Mouse (Mus musculus): ENCODE measurements around the gene Mapre3. TPM values are rescaled to one million over a fixed set of nuclear protein-coding genes. Genes with fewer than 3 reads are reported as not detected.

Gene Mapre3
- polyA plus RNA-seq, 2 experiments: 28.2 to 64.7 TPM

DNA sequence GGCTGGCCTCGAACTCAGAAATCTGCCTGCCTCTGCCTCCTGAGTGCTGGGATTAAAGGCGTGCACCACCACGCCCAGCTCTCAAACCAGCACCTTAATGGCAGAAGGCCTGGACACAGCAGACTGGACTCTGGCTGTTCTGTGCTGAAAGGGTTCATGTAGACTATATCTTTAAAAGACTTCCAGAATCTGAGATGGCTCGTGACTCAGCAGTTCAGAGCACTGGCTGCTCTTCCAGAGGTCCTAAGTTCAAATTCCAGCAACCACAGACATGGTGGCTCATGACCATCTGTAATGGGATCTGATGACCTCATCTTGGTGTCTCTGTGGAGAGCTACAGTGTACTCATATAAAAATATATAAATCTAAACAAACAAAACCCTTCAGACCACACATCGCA is 87.4 kb downstream of the Mapre3 start:
- Histone ChIP-seq H3K4me1 (ENCODE audit: control insufficient read depth, insufficient read depth, low read length) (peaks cover 10% of the 10 kb centered on the region), H3K4me3 (replicated peaks; ENCODE audit: low read length) (no peak overlapping the region), H3K4me2 (replicated peaks; ENCODE audit: low read depth, low read length, severe bottlenecking) (no peak overlapping the region), H3K9me3 (ENCODE audit: control insufficient read depth, low read length) (no peaks in the 10 kb centered on the region), H3K27ac (replicated peaks; ENCODE audit: low read depth, low read length) (no peak overlapping the region), H3K9ac (ENCODE audit: low read depth, low read length, severe bottlenecking) (no peak overlapping the region), H3K27me3 (ENCODE audit: control insufficient read depth, insufficient read depth, low read length) (no peaks in the 10 kb centered on the region), H3K36me3 (ENCODE audit: control insufficient read depth, insufficient read depth, low read length) (peaks cover 86% of the 10 kb centered on the region)
- DNase-seq (ENCODE audit: low spot score): no peak
- 91% methylated on average over 5 of the region's 5 CpGs for WGBS
- no peak for ATAC-seq (ENCODE audit: low FRiP score, low read depth)
- no peak for TF ChIP-seq POLR2A (IDR thresholded peaks at IDR 0.05; ENCODE audit: borderline replicate concordance, extremely low read depth, insufficient read depth, insufficient read length)

GRCm38 (mm10) chr5:30907413-30908059 is 93.1 kb downstream of the Mapre3 start, which contains the start of gene Ost4:
Gene Ost4, minus strand, starts transcription at chr5:30907788.
- peaks cover 56% of the 10 kb centered on the region for H3K4me1 ChIP-seq (ENCODE audit: control insufficient read depth, insufficient read depth, low read length)
- peak; percentile 80; the same call in 1 of the 2 replicates for TF ChIP-seq POLR2A (IDR thresholded peaks at IDR 0.05; ENCODE audit: borderline replicate concordance, extremely low read depth, insufficient read depth, insufficient read length)
- H3K9me3 ChIP-seq (ENCODE audit: control insufficient read depth, low read length): no peaks in the 10 kb centered on the region
- peak within 1 kb of the TSS; percentile 91 for H3K27ac ChIP-seq (replicated peaks; ENCODE audit: low read depth, low read length)
- H3K27me3 ChIP-seq (ENCODE audit: control insufficient read depth, insufficient read depth, low read length): no peaks in the 10 kb centered on the region
- peaks cover 39% of the 10 kb centered on the region for H3K36me3 ChIP-seq (ENCODE audit: control insufficient read depth, insufficient read depth, low read length)
- peak within 1 kb of the TSS; percentile 74 for H3K4me2 ChIP-seq (replicated peaks; ENCODE audit: low read depth, low read length, severe bottlenecking)
- H3K9ac ChIP-seq (ENCODE audit: low read depth, low read length, severe bottlenecking): peak within 1 kb of the TSS; percentile 75
- H3K4me3 ChIP-seq (replicated peaks; ENCODE audit: low read length): peak within 1 kb of the TSS; percentile 72
- DNase-seq (ENCODE audit: low spot score): peak; percentile 97
- ATAC-seq (ENCODE audit: low FRiP score, low read depth): peak; percentile 94
- under 1% methylated on average over 55 of the region's 58 CpGs for WGBS

DNA sequence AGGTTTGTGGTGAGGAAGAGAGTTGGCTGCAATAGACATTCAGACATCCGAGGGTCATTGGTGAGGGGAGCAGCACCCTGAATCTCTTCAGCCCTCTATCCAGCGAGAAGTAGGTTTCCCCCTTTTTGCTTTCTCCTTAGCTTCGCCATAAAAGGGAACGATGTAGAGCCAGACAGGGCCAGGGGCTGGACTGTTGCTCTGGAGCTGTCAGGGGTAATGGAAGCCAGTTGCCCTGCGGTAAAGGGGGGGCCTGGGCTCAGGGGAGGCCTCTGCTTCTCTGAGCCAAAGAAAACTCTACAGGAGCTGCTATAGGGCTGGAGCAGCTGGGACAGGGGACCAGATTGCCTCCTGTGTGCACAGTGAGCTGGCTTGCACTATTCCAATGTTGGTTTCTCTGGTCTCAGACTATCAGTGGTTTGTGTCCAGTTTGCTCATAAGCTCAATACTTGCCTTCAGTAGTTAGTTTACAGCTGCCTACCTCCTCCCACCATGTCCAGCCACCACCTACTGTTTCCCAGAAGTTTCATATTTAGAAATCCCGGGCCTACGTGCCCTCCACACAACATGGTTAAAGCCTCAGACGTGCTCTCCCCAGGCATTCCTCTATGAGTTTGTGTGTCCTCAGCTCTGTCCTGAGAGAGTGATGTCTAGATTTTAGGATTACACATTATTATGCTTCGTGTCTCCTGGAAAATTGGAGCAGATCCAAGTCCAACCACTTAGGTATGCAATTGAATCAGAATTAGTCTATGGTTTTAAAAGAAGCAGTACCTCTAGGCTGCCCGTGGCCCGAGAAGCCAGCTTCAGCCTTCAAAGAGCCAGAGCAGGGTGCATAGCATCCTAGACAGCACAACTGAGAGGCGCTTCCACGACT is 94.2 kb downstream of the Mapre3 start:
- Histone ChIP-seq H3K4me3 (replicated peaks; ENCODE audit: low read length) (peak overlapping the region; percentile 72), H3K27ac (replicated peaks; ENCODE audit: low read depth, low read length) (peak overlapping the region; percentile 91), H3K4me2 (replicated peaks; ENCODE audit: low read depth, low read length, severe bottlenecking) (peak overlapping the region; percentile 74), H3K9ac (ENCODE audit: low read depth, low read length, severe bottlenecking) (peak overlapping the region; percentile 75), H3K4me1 (ENCODE audit: control insufficient read depth, insufficient read depth, low read length) (peaks cover 61% of the 10 kb centered on the region), H3K36me3 (ENCODE audit: control insufficient read depth, insufficient read depth, low read length) (peaks cover 28% of the 10 kb centered on the region), H3K9me3 (ENCODE audit: control insufficient read depth, low read length) (no peaks in the 10 kb centered on the region), H3K27me3 (ENCODE audit: control insufficient read depth, insufficient read depth, low read length) (no peaks in the 10 kb centered on the region)
- WGBS: 11% methylated on average over 13 of the region's 13 CpGs
- DNase-seq (ENCODE audit: low spot score) (peak; percentile 70), ATAC-seq (ENCODE audit: low FRiP score, low read depth) (0 out of 2 replicates have a peak, but pooled peaks have one; percentile 4)
- TF ChIP-seq POLR2A (IDR thresholded peaks at IDR 0.05; ENCODE audit: borderline replicate concordance, extremely low read depth, insufficient read depth, insufficient read length): no peak

GRCm38 (mm10) chr5:30909300-30909659 is 94.8 kb downstream of the Mapre3 start:
- Histone ChIP-seq H3K27ac (replicated peaks; ENCODE audit: low read depth, low read length) (peak overlapping the region; percentile 91), H3K4me1 (ENCODE audit: control insufficient read depth, insufficient read depth, low read length) (peaks cover 61% of the 10 kb centered on the region), H3K36me3 (ENCODE audit: control insufficient read depth, insufficient read depth, low read length) (peaks cover 22% of the 10 kb centered on the region), H3K27me3 (ENCODE audit: control insufficient read depth, insufficient read depth, low read length) (no peaks in the 10 kb centered on the region), H3K4me2 (replicated peaks; ENCODE audit: low read depth, low read length, severe bottlenecking) (peak overlapping the region; percentile 74), H3K4me3 (replicated peaks; ENCODE audit: low read length) (no peak overlapping the region), H3K9me3 (ENCODE audit: control insufficient read depth, low read length) (no peaks in the 10 kb centered on the region), H3K9ac (ENCODE audit: low read depth, low read length, severe bottlenecking) (peak overlapping the region; percentile 25; the same call in 1 of the 2 replicates)
- TF ChIP-seq POLR2A (IDR thresholded peaks at IDR 0.05; ENCODE audit: borderline replicate concordance, extremely low read depth, insufficient read depth, insufficient read length): no peak
- WGBS: 17% methylated on average over 7 of the region's 7 CpGs
- DNase-seq (ENCODE audit: low spot score): no peak
- no peak for ATAC-seq (ENCODE audit: low FRiP score, low read depth)

- Histone ChIP-seq H3K9me3 (ENCODE audit: control insufficient read depth, low read length) (no peaks in the 10 kb centered on the region), H3K4me1 (ENCODE audit: control insufficient read depth, insufficient read depth, low read length) (peaks cover 64% of the 10 kb centered on the region), H3K4me2 (replicated peaks; ENCODE audit: low read depth, low read length, severe bottlenecking) (no peak overlapping the region), H3K36me3 (ENCODE audit: control insufficient read depth, insufficient read depth, low read length) (peaks cover 16% of the 10 kb centered on the region), H3K9ac (ENCODE audit: low read depth, low read length, severe bottlenecking) (no peak overlapping the region), H3K4me3 (replicated peaks; ENCODE audit: low read length) (no peak overlapping the region), H3K27ac (replicated peaks; ENCODE audit: low read depth, low read length) (peak overlapping the region; percentile 91), H3K27me3 (ENCODE audit: control insufficient read depth, insufficient read depth, low read length) (no peaks in the 10 kb centered on the region)
- no peak for TF ChIP-seq POLR2A (IDR thresholded peaks at IDR 0.05; ENCODE audit: borderline replicate concordance, extremely low read depth, insufficient read depth, insufficient read length)
- ATAC-seq (ENCODE audit: low FRiP score, low read depth) (no peak), DNase-seq (ENCODE audit: low spot score) (no peak)
- WGBS: 76% methylated on average over 7 of the region's 7 CpGs
Observed at GRCm38 (mm10) chr5:30909863-30910262, 95.4 kb downstream of the Mapre3 start.
